Mouse (Mus musculus) testis, postnatal 14 days (tissue): ENCODE results near the gene Fosb.
"Not testable (repeated sequence)": the region's sequence is repeated elsewhere in the genome, so short reads cannot be mapped to it uniquely, and the experiment has no call there.

Source experiments
- DNase-seq: peaks from one replicate; pipeline ENCODE4 v3.0.0; 2021; ENCODE audit warnings: low spot score

The Fosb gene

GRCm38 (mm10) chr7:19281680-19282304, 28.1 kb downstream of the Fosb start:
- not testable (repeated sequence) for DNase-seq

DNA sequence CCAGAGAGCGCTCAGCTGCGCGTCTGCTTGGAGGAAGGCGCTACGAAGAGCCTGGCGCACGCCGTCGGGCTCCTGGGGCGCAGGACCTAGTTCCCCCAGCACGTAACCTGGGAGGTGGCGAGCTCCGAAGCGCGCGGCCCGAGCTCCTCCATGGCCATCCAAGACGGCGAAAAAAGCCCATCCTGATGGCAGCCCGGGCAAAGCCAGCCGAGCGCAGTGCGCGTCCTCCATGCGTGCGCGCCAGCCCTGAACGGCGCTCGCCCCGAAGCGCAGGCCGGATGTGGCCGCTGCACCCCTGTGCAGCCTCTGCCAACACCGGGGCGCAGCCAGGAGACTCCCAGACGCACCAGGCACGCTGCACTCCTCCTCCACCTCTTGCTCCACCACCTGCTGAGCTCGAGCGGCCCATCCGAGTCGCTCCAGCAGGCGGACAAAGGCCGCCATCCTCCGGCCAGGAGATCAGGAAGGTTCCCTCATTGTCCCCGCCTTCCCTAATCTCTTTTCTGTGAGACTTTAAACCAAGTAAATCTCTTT, 30.2 kb downstream of the Fosb start, which contains the start of gene Ppm1n:
Gene Ppm1n, minus strand, starts transcription at position 484 of the 534 bp plus-strand sequence.
- DNase-seq: no peak

DNA sequence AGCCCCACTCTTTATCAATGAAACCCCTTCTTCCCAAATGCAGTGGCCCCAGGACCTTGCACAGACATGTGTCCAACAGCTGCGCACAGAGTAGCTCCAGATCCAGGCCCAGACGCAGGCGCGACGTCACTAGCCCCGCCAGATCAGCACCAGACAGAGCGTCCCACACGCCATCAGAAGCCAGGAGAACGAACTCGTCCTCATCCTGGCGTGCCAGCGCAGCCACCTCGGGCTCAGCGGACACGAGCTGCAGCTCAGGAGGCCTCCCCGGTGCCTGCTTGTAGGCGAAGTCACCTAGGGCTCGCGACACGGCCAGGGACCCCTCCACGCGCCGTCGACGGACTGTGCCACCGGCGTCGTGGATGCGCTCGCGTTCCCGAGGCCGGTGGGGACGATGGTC, 30.8 kb downstream of the Fosb start:
- DNase-seq: no peak

DNA sequence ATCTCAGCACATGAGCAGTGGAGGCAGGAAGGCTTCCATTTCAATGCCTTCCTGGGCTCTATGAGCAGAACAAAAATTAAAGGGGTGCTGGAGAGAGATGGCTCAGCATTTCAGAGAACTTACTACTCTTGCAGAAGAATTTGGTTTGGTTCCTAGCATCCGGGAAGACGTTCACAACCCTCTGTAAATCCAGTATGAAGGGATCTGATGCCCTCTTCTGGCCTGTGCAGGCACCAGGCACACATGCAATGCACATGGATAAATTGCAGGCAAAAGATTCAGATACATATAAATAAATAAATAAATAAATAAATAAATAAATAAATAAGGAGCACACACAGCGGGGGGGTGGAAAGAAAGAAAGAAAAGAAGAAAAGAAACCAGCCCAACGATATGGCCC, 33.6 kb downstream of the Fosb start:
- no peak for DNase-seq

DNA sequence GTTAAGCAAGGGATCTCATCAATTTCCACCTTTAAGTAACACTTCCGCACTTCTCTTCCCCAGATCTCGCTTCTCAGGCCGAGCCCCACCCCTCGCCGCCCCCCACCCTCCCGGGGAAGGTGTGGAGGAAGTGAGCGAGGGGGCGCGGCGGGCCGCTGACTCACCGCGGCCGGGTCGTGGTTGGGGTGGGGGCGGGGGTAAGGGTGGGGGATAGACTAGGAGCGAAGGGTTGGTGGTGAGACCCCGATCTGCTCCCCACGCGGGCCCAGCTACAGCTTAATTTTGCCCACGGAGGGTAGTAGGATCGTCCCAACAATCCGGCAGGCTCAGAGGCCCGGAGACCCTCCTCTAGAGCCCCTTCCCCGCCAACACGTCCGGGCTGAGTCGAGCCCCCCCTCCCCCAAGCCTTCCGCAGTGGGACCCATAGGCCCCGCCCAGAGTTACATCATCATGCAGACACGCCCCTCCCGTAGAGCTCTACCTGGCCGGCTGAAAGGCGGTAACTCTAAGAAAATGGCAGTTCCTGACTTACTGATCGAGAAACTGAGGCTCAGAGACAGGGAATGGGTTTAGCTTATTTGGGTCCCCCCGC, 37.6 kb downstream of the Fosb start:
- DNase-seq: peak; percentile 66

GRCm38 (mm10) chr7:19271238-19272172, 38.3 kb downstream of the Fosb start, which contains the start of gene Vasp:
Vasp (minus strand) TSS chr7:19271817.
- peak; percentile 83 for DNase-seq

- peak; percentile 29 for DNase-seq
Observed at GRCm38 (mm10) chr7:19270509-19271237, 39.2 kb downstream of the Fosb start.

GRCm38 (mm10) chr7:19269721-19270441, 40.0 kb downstream of the Fosb start:
- peak; percentile 46 for DNase-seq

DNA sequence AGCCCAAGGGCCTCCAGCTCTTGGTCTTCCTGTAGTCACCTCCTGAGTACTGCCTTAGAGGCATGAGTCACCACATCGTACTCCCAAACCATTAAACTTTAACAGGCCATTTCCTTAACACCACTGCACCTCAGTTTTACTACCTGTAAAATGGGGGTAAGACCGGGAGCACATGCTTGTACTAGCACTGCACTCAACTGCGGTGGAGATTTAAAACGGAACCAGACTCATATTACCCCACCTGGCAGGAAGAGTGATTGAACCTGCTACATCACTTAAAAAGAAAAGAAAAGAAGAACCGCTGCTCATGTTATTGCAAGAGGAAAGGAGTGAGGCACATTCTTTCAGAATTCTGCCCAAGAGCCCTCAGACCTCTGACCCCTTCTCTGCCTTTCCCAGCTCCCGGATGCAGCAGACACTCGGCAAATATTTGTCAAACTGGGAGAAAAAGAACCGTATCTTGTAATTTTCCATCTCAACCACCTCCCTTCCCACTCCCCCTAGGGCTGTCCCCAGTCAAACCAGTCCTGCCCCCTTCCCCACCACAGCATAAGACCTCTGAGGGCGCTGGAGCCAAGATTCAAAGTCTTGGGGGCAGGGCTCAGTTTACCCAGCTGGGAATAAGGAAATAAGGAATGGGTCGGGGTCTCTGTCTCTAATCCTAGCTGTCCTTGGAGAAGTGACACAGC, 40.7 kb downstream of the Fosb start:
- DNase-seq: no peak

GRCm38 (mm10) chr7:19267051-19267450, 42.8 kb downstream of the Fosb start:
- DNase-seq: no peak

DNA sequence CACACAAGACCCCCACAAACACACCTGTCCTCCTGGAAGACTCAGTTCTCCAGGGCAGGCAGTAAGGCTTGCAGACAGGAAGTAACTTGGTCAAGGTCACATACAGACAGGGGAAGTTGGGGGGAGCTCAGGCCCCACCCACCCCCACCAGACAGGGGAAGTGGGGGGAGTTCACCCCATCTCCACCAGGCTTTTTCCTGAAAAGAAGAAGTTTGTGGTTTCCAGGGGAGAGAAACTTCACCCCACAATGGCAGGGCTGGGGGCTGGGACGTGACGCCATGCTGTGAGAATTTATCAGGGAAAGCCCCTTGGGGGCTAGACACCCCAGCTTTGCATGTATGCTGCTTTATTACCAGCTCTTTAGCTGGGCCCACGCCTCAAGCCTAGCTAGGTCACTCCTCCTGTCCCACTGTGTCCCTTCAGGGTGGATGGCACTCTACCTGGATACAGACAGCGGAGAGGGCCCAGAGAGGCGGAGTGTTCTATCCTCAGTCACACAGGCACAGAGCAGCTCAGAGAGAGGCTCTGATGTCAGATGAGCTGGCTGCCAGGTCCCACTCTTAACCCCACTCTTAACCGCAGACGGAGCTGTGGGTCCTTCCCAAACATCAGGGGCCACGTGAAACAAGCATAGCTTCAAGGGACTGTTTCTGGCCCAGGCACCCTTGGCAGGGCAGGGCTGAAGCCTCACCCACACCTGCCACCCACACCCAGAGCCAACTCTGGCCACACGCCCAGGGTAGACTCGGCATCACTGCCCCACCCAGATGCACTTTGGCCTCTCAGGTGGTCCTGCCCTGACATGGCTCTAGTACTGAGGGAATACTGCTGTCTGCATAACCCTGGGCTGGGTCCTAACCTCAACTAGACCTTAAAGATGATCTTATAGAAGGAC, 43.7 kb downstream of the Fosb start:
- no peak for DNase-seq

DNA sequence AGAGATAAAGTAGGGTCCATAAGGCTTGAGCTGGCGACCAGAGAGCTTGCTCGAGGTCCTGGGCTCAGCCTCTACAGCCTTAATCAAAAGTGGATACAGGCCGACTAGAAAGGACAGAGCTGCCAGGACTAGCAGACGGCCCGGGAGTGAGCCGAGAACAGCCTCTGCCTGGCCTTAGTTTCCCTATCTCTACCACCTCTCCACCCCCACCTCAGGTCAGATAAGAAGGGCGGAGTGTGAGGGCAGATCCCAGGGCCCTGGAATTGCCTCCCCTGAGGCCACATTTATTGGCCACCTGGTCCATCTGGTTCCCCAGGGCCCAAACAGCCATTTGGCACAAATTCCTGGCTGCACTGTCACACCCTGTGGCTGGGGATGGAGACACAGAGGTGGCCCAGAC, 44.7 kb downstream of the Fosb start:
- DNase-seq: no peak

GRCm38 (mm10) chr7:19258336-19258735, 51.5 kb downstream of the Fosb start:
- no peak for DNase-seq

- peak; percentile 73 for DNase-seq
Observed at GRCm38 (mm10) chr7:19257390-19258022, 52.3 kb downstream of the Fosb start.

DNA sequence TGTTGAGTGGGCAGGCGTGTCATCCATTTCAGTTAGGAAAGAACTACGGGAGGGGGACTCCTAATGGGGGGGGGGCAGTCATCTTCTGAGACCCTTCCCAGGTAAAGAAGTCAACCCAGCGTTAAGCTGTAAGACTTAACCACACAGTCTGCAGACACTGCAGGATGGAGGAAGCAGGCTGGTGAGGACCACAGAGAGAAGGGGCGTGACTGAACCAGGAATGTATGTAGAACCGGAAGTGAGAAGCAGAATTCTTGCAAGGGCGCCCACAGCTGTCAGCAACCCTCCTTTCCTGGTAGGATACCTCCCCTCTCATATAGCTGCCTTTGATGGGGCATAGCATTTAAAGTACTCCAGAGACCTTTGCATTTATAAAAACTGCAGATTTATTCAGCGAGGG, 53.3 kb downstream of the Fosb start:
- DNase-seq: no peak

DNA sequence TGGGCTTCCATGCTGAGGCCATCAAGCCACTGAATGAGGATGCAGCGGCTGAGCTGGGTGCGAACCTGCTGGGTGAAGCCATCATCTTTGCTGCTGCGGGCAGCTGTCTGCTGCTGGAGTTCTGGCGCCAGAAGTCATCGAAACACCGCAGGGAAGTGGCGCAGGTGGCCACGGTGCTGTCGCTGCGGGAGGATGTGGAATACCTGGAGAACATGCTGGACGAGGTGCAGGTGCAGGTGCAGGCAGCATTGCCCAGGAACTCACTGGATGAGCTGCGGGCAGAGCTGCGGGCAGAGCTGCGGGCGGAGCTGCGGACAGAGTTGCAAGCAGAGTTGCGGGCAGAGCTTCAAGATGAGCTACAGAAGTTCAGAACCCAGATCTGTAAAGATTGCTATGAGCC, 54.5 kb downstream of the Fosb start:
- DNase-seq: no peak

DNA sequence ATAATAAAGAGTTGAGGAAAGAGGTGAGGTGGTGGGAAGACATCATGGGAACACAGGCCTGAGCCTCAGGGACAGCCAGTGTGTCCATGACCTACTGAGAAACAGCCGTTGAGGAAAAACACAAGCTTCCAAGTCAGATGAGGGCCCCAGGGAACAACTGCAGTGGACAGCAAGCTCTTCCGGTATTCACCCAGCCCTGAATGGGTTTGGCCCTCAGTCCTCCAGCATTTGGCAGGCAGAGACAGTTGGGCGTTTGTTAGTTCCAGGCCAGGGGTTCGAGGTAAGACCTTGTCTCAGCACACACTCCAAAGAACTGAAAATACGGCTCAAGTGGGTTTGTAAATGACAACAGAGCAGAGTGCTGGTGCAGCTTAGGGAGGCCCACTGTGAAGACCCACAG, 56.4 kb downstream of the Fosb start:
- DNase-seq: no peak
